Mouse (Mus musculus): Measurements from ENCODE around the gene Fam20a. TPM values are rescaled to one million over a fixed set of nuclear protein-coding genes. Genes with fewer than 3 reads are reported as not detected.

The Fam20a gene
- polyA plus RNA-seq, 1 experiment from 2014 or later, result 3.9 TPM

- Histone ChIP-seq H3K9me3 (ENCODE audit: control insufficient read depth, low read length) (no peaks in the 10 kb centered on the region), H3K4me1 (replicated peaks; ENCODE audit: control insufficient read depth, insufficient read depth) (no peaks in the 10 kb centered on the region), H3K4me3 (ENCODE audit: low read depth, low read length) (no peak overlapping the region), H3K27ac (replicated peaks) (peak overlapping the region; percentile 45; the same call in 1 of the 2 replicates), H3K4me2 (replicated peaks; ENCODE audit: low read depth) (no peak overlapping the region), H3K36me3 (ENCODE audit: control insufficient read depth, insufficient read depth, low read length) (no peaks in the 10 kb centered on the region), H3K9ac (ENCODE audit: low read length) (no peak overlapping the region), H3K27me3 (ENCODE audit: control insufficient read depth, insufficient read depth, low read length) (no peaks in the 10 kb centered on the region)
- ATAC-seq (ENCODE audit: low FRiP score, low TSS enrichment), result peak; percentile 77
- no peak for DNase-seq (ENCODE audit: low spot score)
- TF ChIP-seq CTCF (IDR thresholded peaks at IDR 0.05; ENCODE audit: low read depth) (no peak), EP300 (optimal IDR thresholded peaks at IDR 0.05) (no peak)
- 69% methylated on average over 10 of the region's 10 CpGs for WGBS
Measured at GRCm38 (mm10) chr11:109698740-109699139, 23.3 kb downstream of the Fam20a start.

GRCm38 (mm10) chr11:109697089-109697643 is 24.9 kb downstream of the Fam20a start:
- Histone ChIP-seq H3K4me2 (replicated peaks; ENCODE audit: low read depth) (no peak overlapping the region), H3K36me3 (ENCODE audit: control insufficient read depth, insufficient read depth, low read length) (no peaks in the 10 kb centered on the region), H3K9me3 (ENCODE audit: control insufficient read depth, low read length) (no peaks in the 10 kb centered on the region), H3K9ac (ENCODE audit: low read length) (no peak overlapping the region), H3K4me3 (ENCODE audit: low read depth, low read length) (no peak overlapping the region), H3K4me1 (replicated peaks; ENCODE audit: control insufficient read depth, insufficient read depth) (no peaks in the 10 kb centered on the region), H3K27ac (replicated peaks) (no peak overlapping the region), H3K27me3 (ENCODE audit: control insufficient read depth, insufficient read depth, low read length) (no peaks in the 10 kb centered on the region)
- 69% methylated on average over 5 of the region's 5 CpGs for WGBS
- no peak for TF ChIP-seq EP300 (optimal IDR thresholded peaks at IDR 0.05)
- no peak for TF ChIP-seq CTCF (IDR thresholded peaks at IDR 0.05; ENCODE audit: low read depth)
- ATAC-seq (ENCODE audit: low FRiP score, low TSS enrichment), result peak; percentile 70
- DNase-seq (ENCODE audit: low spot score), result no peak

- Histone ChIP-seq H3K27ac (replicated peaks) (no peak overlapping the region), H3K4me2 (replicated peaks; ENCODE audit: low read depth) (no peak overlapping the region), H3K9me3 (ENCODE audit: control insufficient read depth, low read length) (no peaks in the 10 kb centered on the region), H3K27me3 (ENCODE audit: control insufficient read depth, insufficient read depth, low read length) (no peaks in the 10 kb centered on the region), H3K4me1 (replicated peaks; ENCODE audit: control insufficient read depth, insufficient read depth) (no peaks in the 10 kb centered on the region), H3K4me3 (ENCODE audit: low read depth, low read length) (no peak overlapping the region), H3K36me3 (ENCODE audit: control insufficient read depth, insufficient read depth, low read length) (no peaks in the 10 kb centered on the region), H3K9ac (ENCODE audit: low read length) (no peak overlapping the region)
- ATAC-seq (ENCODE audit: low FRiP score, low TSS enrichment), result no peak
- WGBS, result 86% methylated on average over 4 of the region's 4 CpGs
- DNase-seq (ENCODE audit: low spot score), result no peak
- TF ChIP-seq CTCF (IDR thresholded peaks at IDR 0.05; ENCODE audit: low read depth) (no peak), EP300 (optimal IDR thresholded peaks at IDR 0.05) (no peak)
Measured at GRCm38 (mm10) chr11:109696519-109696918, 25.6 kb downstream of the Fam20a start.

GRCm38 (mm10) chr11:109692737-109693136 is 29.3 kb downstream of the Fam20a start:
- no peaks in the 10 kb centered on the region for H3K9me3 ChIP-seq (ENCODE audit: control insufficient read depth, low read length)
- H3K9ac ChIP-seq (ENCODE audit: low read length), result no peak overlapping the region
- DNase-seq (ENCODE audit: low spot score), result no peak
- no peak overlapping the region for H3K4me2 ChIP-seq (replicated peaks; ENCODE audit: low read depth)
- H3K4me3 ChIP-seq (ENCODE audit: low read depth, low read length), result no peak overlapping the region
- TF ChIP-seq EP300 (optimal IDR thresholded peaks at IDR 0.05) (no peak), CTCF (IDR thresholded peaks at IDR 0.05; ENCODE audit: low read depth) (no peak)
- WGBS, result 37% methylated on average over 3 of the region's 3 CpGs
- H3K27ac ChIP-seq (replicated peaks), result no peak overlapping the region
- no peaks in the 10 kb centered on the region for H3K27me3 ChIP-seq (ENCODE audit: control insufficient read depth, insufficient read depth, low read length)
- H3K4me1 ChIP-seq (replicated peaks; ENCODE audit: control insufficient read depth, insufficient read depth), result no peaks in the 10 kb centered on the region
- no peaks in the 10 kb centered on the region for H3K36me3 ChIP-seq (ENCODE audit: control insufficient read depth, insufficient read depth, low read length)
- no peak for ATAC-seq (ENCODE audit: low FRiP score, low TSS enrichment)

- no peak for DNase-seq (ENCODE audit: low spot score)
- TF ChIP-seq EP300 (optimal IDR thresholded peaks at IDR 0.05), result no peak
- no peak for TF ChIP-seq CTCF (IDR thresholded peaks at IDR 0.05; ENCODE audit: low read depth)
- H3K9me3 ChIP-seq (ENCODE audit: control insufficient read depth, low read length), result no peaks in the 10 kb centered on the region
- no peak overlapping the region for H3K4me2 ChIP-seq (replicated peaks; ENCODE audit: low read depth)
- no peak for ATAC-seq (ENCODE audit: low FRiP score, low TSS enrichment)
- no peaks in the 10 kb centered on the region for H3K36me3 ChIP-seq (ENCODE audit: control insufficient read depth, insufficient read depth, low read length)
- H3K9ac ChIP-seq (ENCODE audit: low read length), result no peak overlapping the region
- no peaks in the 10 kb centered on the region for H3K27me3 ChIP-seq (ENCODE audit: control insufficient read depth, insufficient read depth, low read length)
- H3K4me1 ChIP-seq (replicated peaks; ENCODE audit: control insufficient read depth, insufficient read depth), result no peaks in the 10 kb centered on the region
- H3K27ac ChIP-seq (replicated peaks), result no peak overlapping the region
- WGBS, result 83% methylated on average over 4 of the region's 4 CpGs
- no peak overlapping the region for H3K4me3 ChIP-seq (ENCODE audit: low read depth, low read length)
Measured at GRCm38 (mm10) chr11:109689539-109689938, 32.5 kb downstream of the Fam20a start.

GRCm38 (mm10) chr11:109682221-109682620 is 39.9 kb downstream of the Fam20a start:
- H3K27ac ChIP-seq (replicated peaks), result no peak overlapping the region
- no peaks in the 10 kb centered on the region for H3K9me3 ChIP-seq (ENCODE audit: control insufficient read depth, low read length)
- ATAC-seq (ENCODE audit: low FRiP score, low TSS enrichment) (no peak), DNase-seq (ENCODE audit: low spot score) (no peak)
- no peak overlapping the region for H3K4me3 ChIP-seq (ENCODE audit: low read depth, low read length)
- H3K4me2 ChIP-seq (replicated peaks; ENCODE audit: low read depth), result no peak overlapping the region
- no peaks in the 10 kb centered on the region for H3K4me1 ChIP-seq (replicated peaks; ENCODE audit: control insufficient read depth, insufficient read depth)
- WGBS, result 89% methylated on average over 6 of the region's 6 CpGs
- H3K9ac ChIP-seq (ENCODE audit: low read length), result no peak overlapping the region
- H3K27me3 ChIP-seq (ENCODE audit: control insufficient read depth, insufficient read depth, low read length), result no peaks in the 10 kb centered on the region
- H3K36me3 ChIP-seq (ENCODE audit: control insufficient read depth, insufficient read depth, low read length), result no peaks in the 10 kb centered on the region
- TF ChIP-seq EP300 (optimal IDR thresholded peaks at IDR 0.05) (no peak), CTCF (IDR thresholded peaks at IDR 0.05; ENCODE audit: low read depth) (no peak)

Data from stomach, postnatal 0 days (tissue).